Mouse (Mus musculus): Measurements from ENCODE around the gene Gm11985. TPM values are rescaled to one million over a fixed set of nuclear protein-coding genes. Genes with fewer than 3 reads are reported as not detected.
A peak's percentile ranks its signal among the peaks of the same experiment; 100 is the strongest.

Gm11985 gene
- polyA plus RNA-seq, 1 experiment from 2014 or later: 0.15 TPM

GRCm38 (mm10) chr11:7136246-7136855 lies 52.0 kb downstream of the Gm11985 start:
- ATAC-seq (ENCODE audit: low read depth): peak; percentile 56
- no peak overlapping the region; the same call in 1 of the 2 replicates for H3K27ac ChIP-seq (ENCODE audit: low read length)

GRCm38 (mm10) chr11:7135763-7136162 lies 52.6 kb downstream of the Gm11985 start:
- Histone ChIP-seq H3K4me3 (ENCODE audit: low read length) (no peak overlapping the region), H3K9ac (ENCODE audit: low read length) (no peak overlapping the region), H3K36me3 (ENCODE audit: control insufficient read depth, insufficient read depth, low read length) (no peaks in the 10 kb centered on the region), H3K9me3 (ENCODE audit: control insufficient read depth, low read length) (no peaks in the 10 kb centered on the region), H3K4me1 (replicated peaks; ENCODE audit: control insufficient read depth, insufficient read depth, low read length) (0 out of 2 replicates have a peak, but pooled peaks cover 4% of the 10 kb centered on the region), H3K4me2 (ENCODE audit: low read depth, low read length) (no peak overlapping the region), H3K27ac (ENCODE audit: low read length) (no peak overlapping the region), H3K27me3 (ENCODE audit: control insufficient read depth, insufficient read depth, low read depth, low read length) (no peaks in the 10 kb centered on the region)
- ATAC-seq (ENCODE audit: low read depth): 0 out of 2 replicates have a peak, but pooled peaks have one; percentile 23
- WGBS: 64% methylated on average over 9 of the region's 9 CpGs

More at GRCm38 (mm10) chr11:7136246-7136855, 52.0 kb downstream of the Gm11985 start:
- Histone ChIP-seq H3K4me2 (ENCODE audit: low read depth, low read length) (no peak overlapping the region), H3K9ac (ENCODE audit: low read length) (no peak overlapping the region), H3K36me3 (ENCODE audit: control insufficient read depth, insufficient read depth, low read length) (no peaks in the 10 kb centered on the region), H3K27me3 (ENCODE audit: control insufficient read depth, insufficient read depth, low read depth, low read length) (no peaks in the 10 kb centered on the region), H3K4me1 (replicated peaks; ENCODE audit: control insufficient read depth, insufficient read depth, low read length) (0 out of 2 replicates have a peak, but pooled peaks cover 4% of the 10 kb centered on the region), H3K4me3 (ENCODE audit: low read length) (no peak overlapping the region), H3K9me3 (ENCODE audit: control insufficient read depth, low read length) (no peaks in the 10 kb centered on the region)
- WGBS: 78% methylated on average over 5 of the region's 5 CpGs

GRCm38 (mm10) chr11:7135301-7135700 lies 53.1 kb downstream of the Gm11985 start:
- no peaks in the 10 kb centered on the region for H3K9me3 ChIP-seq (ENCODE audit: control insufficient read depth, low read length)
- 0 out of 2 replicates have a peak, but pooled peaks cover 5% of the 10 kb centered on the region for H3K4me1 ChIP-seq (replicated peaks; ENCODE audit: control insufficient read depth, insufficient read depth, low read length)
- H3K4me2 ChIP-seq (ENCODE audit: low read depth, low read length): no peak overlapping the region
- H3K4me3 ChIP-seq (ENCODE audit: low read length): no peak overlapping the region
- no peak overlapping the region for H3K9ac ChIP-seq (ENCODE audit: low read length)
- peak; percentile 23; the same call in 1 of the 2 replicates for ATAC-seq (ENCODE audit: low read depth)
- no peaks in the 10 kb centered on the region for H3K36me3 ChIP-seq (ENCODE audit: control insufficient read depth, insufficient read depth, low read length)
- H3K27me3 ChIP-seq (ENCODE audit: control insufficient read depth, insufficient read depth, low read depth, low read length): no peaks in the 10 kb centered on the region
- 48% methylated on average over 6 of the region's 6 CpGs for WGBS
- H3K27ac ChIP-seq (ENCODE audit: low read length): no peak overlapping the region

- no peak for ATAC-seq (ENCODE audit: low read depth)
- Histone ChIP-seq H3K9ac (ENCODE audit: low read length) (no peak overlapping the region), H3K9me3 (ENCODE audit: control insufficient read depth, low read length) (no peaks in the 10 kb centered on the region), H3K4me2 (ENCODE audit: low read depth, low read length) (no peak overlapping the region), H3K36me3 (ENCODE audit: control insufficient read depth, insufficient read depth, low read length) (no peaks in the 10 kb centered on the region), H3K4me3 (ENCODE audit: low read length) (no peak overlapping the region), H3K27ac (ENCODE audit: low read length) (no peak overlapping the region), H3K27me3 (ENCODE audit: control insufficient read depth, insufficient read depth, low read depth, low read length) (no peaks in the 10 kb centered on the region), H3K4me1 (replicated peaks; ENCODE audit: control insufficient read depth, insufficient read depth, low read length) (peaks cover 13% of the 10 kb centered on the region)
- WGBS: 80% methylated on average over 5 of the region's 5 CpGs
These were observed 54.0 kb downstream of the Gm11985 start for GRCm38 (mm10) chr11:7134319-7134718.

GRCm38 (mm10) chr11:7133736-7134135 lies 54.6 kb downstream of the Gm11985 start:
- no peaks in the 10 kb centered on the region for H3K9me3 ChIP-seq (ENCODE audit: control insufficient read depth, low read length)
- peaks cover 13% of the 10 kb centered on the region for H3K4me1 ChIP-seq (replicated peaks; ENCODE audit: control insufficient read depth, insufficient read depth, low read length)
- no peak overlapping the region for H3K9ac ChIP-seq (ENCODE audit: low read length)
- no peaks in the 10 kb centered on the region for H3K27me3 ChIP-seq (ENCODE audit: control insufficient read depth, insufficient read depth, low read depth, low read length)
- 77% methylated on average over 5 of the region's 5 CpGs for WGBS
- no peaks in the 10 kb centered on the region for H3K36me3 ChIP-seq (ENCODE audit: control insufficient read depth, insufficient read depth, low read length)
- no peak overlapping the region for H3K4me3 ChIP-seq (ENCODE audit: low read length)
- no peak overlapping the region for H3K4me2 ChIP-seq (ENCODE audit: low read depth, low read length)
- no peak overlapping the region for H3K27ac ChIP-seq (ENCODE audit: low read length)
- no peak for ATAC-seq (ENCODE audit: low read depth)

Other genes starting within 250 kb of the Gm11985 start
- gene Adcy1, start 125.1 kb downstream of the Gm11985 start, polyA plus RNA-seq (2015; fragmentation: Nextera tagmentation; extraction: Ambion mirVana): 0.54 and 0.65 TPM in 2 replicates
- 0.58 and 3.4 TPM in 2 replicates for gene Igfbp1, start 9.2 kb upstream of the Gm11985 start, polyA plus RNA-seq (2015; fragmentation: Nextera tagmentation; extraction: Ambion mirVana)
- 14.8 and 16.4 TPM in 2 replicates for gene Igfbp3, start 25.4 kb upstream of the Gm11985 start, polyA plus RNA-seq (2015; fragmentation: Nextera tagmentation; extraction: Ambion mirVana)